Mouse (Mus musculus): ENCODE measurements around the gene Abce1. TPM values are rescaled to one million over a fixed set of nuclear protein-coding genes. Genes with fewer than 3 reads are reported as not detected.

Gene Abce1
- polyA plus RNA-seq, 1 experiment from 2014 or later: 87.7 TPM

DNA sequence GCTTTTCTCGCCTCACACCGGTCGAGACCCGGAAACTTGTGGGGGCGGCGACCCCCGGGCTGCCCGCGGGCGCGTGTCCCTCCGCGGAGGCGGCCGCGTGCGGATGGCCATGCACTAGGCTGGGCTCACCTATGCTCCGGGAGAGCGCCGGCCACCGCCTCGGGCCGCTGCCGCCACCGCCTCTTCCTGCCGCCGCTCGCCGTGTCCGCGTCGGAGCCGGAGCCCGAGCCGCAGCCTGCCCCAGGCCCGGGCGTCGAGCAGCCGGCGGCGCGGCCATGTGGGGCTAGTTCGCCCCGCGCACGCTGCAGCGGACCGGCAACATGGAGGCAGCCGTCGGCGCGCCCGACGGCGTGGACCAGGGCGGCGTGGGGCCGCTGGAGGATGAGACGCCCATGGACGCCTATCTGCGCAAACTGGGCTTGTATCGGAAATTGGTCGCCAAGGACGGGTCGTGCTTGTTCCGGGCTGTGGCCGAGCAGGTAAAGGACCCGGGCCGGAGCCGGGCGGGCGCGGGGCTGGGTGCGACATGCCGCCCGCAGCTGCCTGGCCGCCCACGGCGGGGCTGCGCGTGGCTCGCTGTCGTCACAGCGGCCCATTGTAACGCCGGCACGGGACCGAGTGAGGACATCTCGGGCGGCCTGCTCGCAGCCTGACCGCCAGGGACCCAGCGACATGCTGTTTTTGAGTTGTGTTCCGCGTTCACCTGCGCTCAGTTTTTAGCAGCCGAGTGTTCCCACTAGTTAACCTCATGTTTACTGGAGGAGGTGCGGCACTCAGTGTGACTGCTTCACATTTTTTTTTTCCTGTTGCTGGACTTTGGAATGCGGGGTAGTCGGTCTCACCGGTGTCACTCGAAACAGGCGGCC lies 71.7 kb downstream of the Abce1 start, which contains the start of gene Otud4:
Otud4 (plus strand) TSS at position 33 of the 866 bp plus-strand sequence.
- Histone ChIP-seq H3K9me3 (replicated peaks) (no peaks in the 10 kb centered on the region), H3K9ac (peak within 1 kb of the TSS; percentile 83), H3K27ac (replicated peaks) (peak within 1 kb of the TSS; percentile 90), H3K4me3 (replicated peaks) (peak within 1 kb of the TSS; percentile 94), H3K4me1 (peaks cover 22% of the 10 kb centered on the region), H3K4me2 (replicated peaks) (peak within 1 kb of the TSS; percentile 79), H3K27me3 (no peaks in the 10 kb centered on the region), H3K36me3 (peaks cover 7% of the 10 kb centered on the region; the same call in 1 of the 2 replicates)
- WGBS: under 1% methylated on average over 102 of the region's 103 CpGs
- peak; percentile 70 for ATAC-seq (ENCODE audit: insufficient number of reproducible peaks, low FRiP score, low TSS enrichment, low read depth)

DNA sequence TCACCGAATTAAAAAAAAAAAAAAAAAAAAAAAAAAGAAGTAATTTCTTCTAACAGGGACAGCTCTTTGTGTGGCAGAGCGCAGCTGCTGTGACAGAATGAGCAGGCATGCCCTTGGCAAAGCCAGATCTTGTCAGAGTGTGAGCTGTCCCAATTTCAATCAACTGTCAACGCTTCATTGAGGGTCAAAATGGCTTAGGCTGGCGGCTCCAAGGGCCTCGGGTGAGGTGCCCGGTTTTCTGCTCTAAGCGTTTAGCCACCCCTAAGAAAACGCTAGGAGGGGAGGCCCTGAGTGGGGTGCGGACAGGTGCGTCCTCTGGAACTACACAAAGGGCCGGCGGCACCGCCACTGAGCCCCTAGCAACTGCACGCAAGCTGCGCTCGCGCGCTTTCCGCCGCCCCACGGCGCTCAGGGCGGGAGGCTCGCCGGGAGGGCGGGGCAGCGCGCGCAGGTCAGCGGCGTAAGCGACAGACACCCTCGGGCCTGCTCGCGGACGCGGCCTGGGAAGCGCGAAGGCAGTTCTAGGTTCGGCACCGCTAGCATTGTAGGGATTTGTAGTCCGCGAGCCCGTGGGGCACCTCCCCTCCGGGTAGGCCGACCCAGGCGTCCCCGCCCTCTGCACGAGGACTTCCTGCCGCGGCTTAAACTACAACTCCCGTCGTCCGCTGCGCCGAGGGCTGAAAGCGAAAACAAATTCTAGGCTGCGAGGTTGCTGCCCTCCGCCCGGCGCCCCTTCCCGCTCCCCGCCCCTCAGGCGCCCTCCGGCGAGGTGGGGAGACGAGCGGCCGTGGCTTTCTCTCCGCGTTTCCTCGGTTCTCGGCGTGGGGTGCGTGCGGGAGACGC lies 72.6 kb downstream of the Abce1 start:
- Histone ChIP-seq H3K27me3 (no peaks in the 10 kb centered on the region), H3K4me1 (peaks cover 22% of the 10 kb centered on the region), H3K9me3 (replicated peaks) (no peaks in the 10 kb centered on the region), H3K36me3 (peaks cover under 1% of the 10 kb centered on the region; the same call in 1 of the 2 replicates), H3K27ac (replicated peaks) (peak overlapping the region; percentile 90), H3K9ac (peak overlapping the region; percentile 83), H3K4me3 (replicated peaks) (peak overlapping the region; percentile 94), H3K4me2 (replicated peaks) (peak overlapping the region; percentile 79)
- ATAC-seq (ENCODE audit: insufficient number of reproducible peaks, low FRiP score, low TSS enrichment, low read depth): peak; percentile 100
- WGBS: under 1% methylated on average over 75 of the region's 77 CpGs

DNA sequence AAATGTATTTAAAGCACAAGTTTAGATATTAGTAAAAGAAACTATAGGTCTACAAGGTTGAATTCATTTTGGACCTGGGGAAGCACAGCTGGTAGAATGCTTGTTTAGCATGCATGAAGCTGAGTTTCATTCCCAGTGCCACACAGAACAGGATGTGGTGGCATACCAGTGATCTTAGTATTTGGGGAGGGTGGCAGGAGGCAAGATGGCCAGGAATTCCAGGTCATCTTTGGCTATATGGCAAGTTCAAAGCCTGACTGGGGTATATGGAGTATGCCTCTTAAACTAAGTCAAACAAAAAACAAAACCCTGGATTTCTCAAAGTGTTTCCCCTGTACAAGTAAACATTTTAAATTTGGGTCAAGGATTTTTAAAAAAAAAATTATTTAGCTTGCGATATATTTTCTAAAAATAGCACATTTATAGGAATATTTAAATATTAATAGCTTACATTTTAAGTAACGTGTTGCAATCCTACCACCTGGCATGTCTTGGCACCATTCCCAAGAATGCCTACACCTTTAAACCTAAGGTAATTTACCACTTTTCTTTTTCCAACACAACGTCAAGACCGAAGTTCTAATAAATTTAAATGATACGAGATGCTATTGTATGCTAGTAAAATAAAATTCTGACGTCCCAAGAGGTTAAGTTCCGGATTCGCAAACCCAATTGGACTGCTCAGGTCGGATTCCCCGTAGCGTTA lies 73.4 kb downstream of the Abce1 start:
- peak overlapping the region; percentile 79 for H3K4me2 ChIP-seq (replicated peaks)

DNA sequence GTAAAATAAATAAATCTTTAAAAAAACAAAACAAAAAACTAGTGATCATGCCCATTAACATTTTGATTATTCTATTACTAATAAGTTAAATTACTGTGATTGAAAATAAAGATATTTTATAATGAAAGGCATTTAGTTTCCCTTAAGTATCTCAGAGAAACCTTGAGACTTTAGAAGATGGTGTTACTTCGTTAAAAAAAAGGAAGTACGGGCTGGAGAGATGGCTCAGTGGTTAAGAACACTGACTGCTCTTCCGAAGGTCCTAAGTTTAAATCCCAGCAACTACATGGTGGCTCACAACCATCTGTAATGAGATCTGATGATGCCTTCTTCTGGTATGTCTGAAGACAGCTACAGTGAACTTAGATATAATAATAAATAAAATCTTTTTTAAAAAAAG lies 74.3 kb downstream of the Abce1 start:
- no peaks in the 10 kb centered on the region for H3K36me3 ChIP-seq
- H3K4me3 ChIP-seq (replicated peaks): no peak overlapping the region
- no peak for ATAC-seq (ENCODE audit: insufficient number of reproducible peaks, low FRiP score, low TSS enrichment, low read depth)
- no peaks in the 10 kb centered on the region for H3K27me3 ChIP-seq
- no peak overlapping the region for H3K4me2 ChIP-seq (replicated peaks)
- H3K4me1 ChIP-seq: peaks cover 17% of the 10 kb centered on the region
- no peak overlapping the region for H3K27ac ChIP-seq (replicated peaks)
- H3K9ac ChIP-seq: no peak overlapping the region
- H3K9me3 ChIP-seq (replicated peaks): no peaks in the 10 kb centered on the region
- WGBS: 82% methylated on average over 3 of the region's 3 CpGs

More for the DNA sequence above, 73.4 kb downstream of the Abce1 start:
- H3K9me3 ChIP-seq (replicated peaks): no peaks in the 10 kb centered on the region
- H3K27ac ChIP-seq (replicated peaks): peak overlapping the region; percentile 90
- H3K27me3 ChIP-seq: no peaks in the 10 kb centered on the region
- H3K36me3 ChIP-seq: no peaks in the 10 kb centered on the region
- 8% methylated on average over 11 of the region's 11 CpGs for WGBS
- peaks cover 22% of the 10 kb centered on the region for H3K4me1 ChIP-seq
- H3K9ac ChIP-seq: peak overlapping the region; percentile 69; the same call in 1 of the 2 replicates
- H3K4me3 ChIP-seq (replicated peaks): peak overlapping the region; percentile 94
- ATAC-seq (ENCODE audit: insufficient number of reproducible peaks, low FRiP score, low TSS enrichment, low read depth): no peak

DNA sequence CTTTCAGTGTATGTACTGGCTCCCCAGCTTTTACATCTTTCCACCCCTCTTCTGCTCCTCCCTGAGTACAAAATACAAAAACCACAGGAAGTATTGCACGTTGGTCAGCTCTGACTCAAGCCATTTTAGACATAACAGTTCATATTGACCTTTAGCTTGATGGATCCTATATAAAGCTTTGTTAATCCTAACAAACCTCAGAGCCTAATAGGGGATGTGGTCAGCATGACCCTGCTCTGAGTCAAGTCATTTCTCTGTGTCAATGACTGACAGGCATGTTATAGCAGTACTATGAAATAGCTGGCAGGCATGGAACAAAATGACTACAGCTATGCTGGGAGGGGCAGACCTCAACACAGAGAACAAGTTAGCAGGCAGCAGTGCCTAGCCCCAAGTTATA lies 75.4 kb downstream of the Abce1 start:
- no peak for ATAC-seq (ENCODE audit: insufficient number of reproducible peaks, low FRiP score, low TSS enrichment, low read depth)
- no peaks in the 10 kb centered on the region for H3K9me3 ChIP-seq (replicated peaks)
- no peak overlapping the region for H3K4me2 ChIP-seq (replicated peaks)
- WGBS: 71% methylated on average over 1 of the region's 1 CpGs
- H3K4me3 ChIP-seq (replicated peaks): no peak overlapping the region
- H3K36me3 ChIP-seq: no peaks in the 10 kb centered on the region
- no peaks in the 10 kb centered on the region for H3K27me3 ChIP-seq
- peaks cover 7% of the 10 kb centered on the region for H3K4me1 ChIP-seq
- H3K9ac ChIP-seq: no peak overlapping the region
- H3K27ac ChIP-seq (replicated peaks): no peak overlapping the region

DNA sequence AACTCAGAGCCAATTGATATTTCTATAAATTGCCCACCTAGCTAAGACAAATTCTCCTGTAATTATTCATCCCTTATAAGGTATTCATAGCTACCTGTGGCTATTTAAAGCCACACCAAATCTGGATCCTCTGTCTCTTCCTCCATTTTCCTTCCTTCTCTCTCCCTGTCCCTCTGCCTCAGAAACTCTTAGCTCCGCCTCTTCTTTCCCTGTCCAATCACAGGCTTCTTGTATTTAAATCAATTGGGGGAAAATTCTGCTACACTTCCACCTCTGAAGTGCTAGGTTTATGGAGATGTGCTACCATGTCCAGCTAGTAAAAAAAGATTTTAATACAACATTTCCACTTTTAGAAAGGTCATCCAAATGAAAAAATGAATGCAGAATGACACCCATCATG lies 76.0 kb downstream of the Abce1 start:
- H3K27ac ChIP-seq (replicated peaks): no peak overlapping the region
- no peaks in the 10 kb centered on the region for H3K9me3 ChIP-seq (replicated peaks)
- H3K4me1 ChIP-seq: 0 out of 2 replicates have a peak, but pooled peaks cover under 1% of the 10 kb centered on the region
- no peak overlapping the region for H3K4me3 ChIP-seq (replicated peaks)
- H3K36me3 ChIP-seq: no peaks in the 10 kb centered on the region
- 90% methylated on average over 1 of the region's 1 CpGs for WGBS
- H3K4me2 ChIP-seq (replicated peaks): no peak overlapping the region
- H3K9ac ChIP-seq: no peak overlapping the region
- no peaks in the 10 kb centered on the region for H3K27me3 ChIP-seq
- no peak for ATAC-seq (ENCODE audit: insufficient number of reproducible peaks, low FRiP score, low TSS enrichment, low read depth)

Other genes starting within 250 kb of the Abce1 start
- gene Otud4, start 72.1 kb downstream of the Abce1 start, polyA plus RNA-seq (2015; fragmentation: Nextera tagmentation; extraction: Ambion mirVana): 12.3 and 13.2 TPM in 2 replicates
- 35.9 and 36.1 TPM in 2 replicates for gene Anapc10, start 80 bp upstream of the Abce1 start, polyA plus RNA-seq (2015; fragmentation: Nextera tagmentation; extraction: Ambion mirVana)

Measured in embryonic facial prominence, embryonic 15.5 days (tissue).